Mouse (Mus musculus): ENCODE results near the gene Nrd1. TPM values are rescaled to one million over a fixed set of nuclear protein-coding genes. Genes with fewer than 3 reads are reported as not detected.
A peak's percentile ranks its signal among the peaks of the same experiment; 100 is the strongest.

Nrd1 gene
- polyA plus RNA-seq (2014; fragmentation: Nextera tagmentation; extraction: Ambion mirVana) = 57.0 and 71.8 TPM in 2 replicates

DNA sequence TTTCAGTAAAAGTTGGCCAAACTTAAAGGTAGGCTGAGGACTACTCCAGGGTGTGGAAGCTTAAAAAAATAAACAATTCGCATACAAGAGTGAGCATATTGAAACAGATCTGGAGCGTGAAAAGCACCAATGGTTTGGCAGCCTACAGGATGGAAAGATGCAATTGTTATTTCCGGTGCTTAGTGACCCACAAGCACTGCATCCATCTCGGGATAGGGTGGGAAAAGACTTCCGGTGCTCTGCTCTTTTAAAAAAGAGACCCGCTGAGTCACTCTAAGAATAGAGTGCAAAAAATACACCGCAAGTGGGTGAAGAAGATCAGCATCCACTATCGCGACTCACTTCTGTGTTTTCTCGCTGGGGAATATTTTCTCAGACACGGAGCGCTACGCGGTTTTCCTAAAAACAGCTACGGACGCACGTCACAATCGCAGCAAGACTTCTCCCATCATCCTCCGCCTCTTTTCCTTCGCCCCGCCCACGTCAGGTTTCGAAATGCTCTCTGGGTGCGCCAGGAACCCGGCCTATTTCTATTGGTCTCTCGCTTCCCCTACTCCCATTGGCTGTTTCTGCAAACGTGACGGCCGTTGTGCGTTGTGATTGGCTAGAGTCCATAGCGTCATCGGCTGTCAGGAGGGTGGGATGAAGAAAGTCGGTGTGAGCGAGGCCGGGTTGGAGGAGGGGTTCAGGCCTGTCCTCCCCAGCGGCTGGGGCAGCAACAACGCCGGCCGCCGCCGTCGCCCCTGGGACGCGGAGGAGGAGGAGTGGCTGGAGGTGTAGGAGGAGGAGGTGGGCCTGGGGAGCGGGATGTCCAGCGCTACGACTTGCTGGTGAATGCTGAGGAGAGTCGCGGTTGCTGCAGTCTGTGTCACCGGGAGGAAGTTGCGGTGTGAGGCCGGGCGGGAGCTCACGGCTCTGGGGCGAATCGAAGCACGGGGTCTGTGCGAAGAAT lies at the start of gene Nrd1:
TSS of gene Nrd1 (plus strand) at position 657 of the 952 bp plus-strand sequence.
- DNase-seq (peak; percentile 99), ATAC-seq (ENCODE audit: low FRiP score, low TSS enrichment) (peak; percentile 100)
- Histone ChIP-seq H3K4me1 (ENCODE audit: control insufficient read depth, insufficient read depth, low read length) (peaks cover 26% of the 10 kb centered on the region), H3K4me3 (replicated peaks; ENCODE audit: low read depth, low read length) (peak within 1 kb of the TSS; percentile 90), H3K4me2 (ENCODE audit: low read length) (peak within 1 kb of the TSS; percentile 91), H3K36me3 (ENCODE audit: control insufficient read depth, insufficient read depth, low read length) (no peaks in the 10 kb centered on the region), H3K9ac (replicated peaks; ENCODE audit: low read length) (peak within 1 kb of the TSS; percentile 81), H3K9me3 (ENCODE audit: control insufficient read depth, low read length) (no peaks in the 10 kb centered on the region), H3K27ac (replicated peaks; ENCODE audit: low read depth, low read length) (peak within 1 kb of the TSS; percentile 88), H3K27me3 (ENCODE audit: control insufficient read depth, insufficient read depth, low read length) (no peaks in the 10 kb centered on the region)
- under 1% methylated on average over 58 of the region's 58 CpGs for WGBS

DNA sequence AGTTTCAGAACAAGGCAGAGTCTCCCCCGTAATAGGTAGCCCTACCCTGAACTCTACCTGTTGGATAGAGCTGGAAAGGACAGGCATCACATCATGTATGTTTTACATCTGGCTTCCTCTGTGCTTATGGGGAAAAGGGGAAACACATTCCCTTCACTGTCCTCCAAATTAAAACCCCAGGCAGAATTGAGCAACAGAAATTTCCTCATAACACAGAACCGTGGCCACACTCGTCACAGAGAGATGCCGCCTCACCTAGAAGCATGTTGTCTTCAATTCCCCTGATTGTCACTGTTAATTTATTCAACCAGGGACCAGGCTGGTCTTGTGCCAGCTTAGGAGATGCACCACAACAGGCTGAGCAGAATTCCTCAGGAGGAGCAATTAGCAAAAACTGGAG lies 48.8 kb upstream of the Nrd1 start:
- no peak overlapping the region for H3K4me3 ChIP-seq (replicated peaks; ENCODE audit: low read depth, low read length)
- no peak for ATAC-seq (ENCODE audit: low FRiP score, low TSS enrichment)
- WGBS = 85% methylated on average over 4 of the region's 4 CpGs
- H3K27me3 ChIP-seq (ENCODE audit: control insufficient read depth, insufficient read depth, low read length) = no peaks in the 10 kb centered on the region
- no peak overlapping the region for H3K4me2 ChIP-seq (ENCODE audit: low read length)
- H3K27ac ChIP-seq (replicated peaks; ENCODE audit: low read depth, low read length) = no peak overlapping the region
- H3K36me3 ChIP-seq (ENCODE audit: control insufficient read depth, insufficient read depth, low read length) = no peaks in the 10 kb centered on the region
- H3K9ac ChIP-seq (replicated peaks; ENCODE audit: low read length) = no peak overlapping the region
- no peaks in the 10 kb centered on the region for H3K4me1 ChIP-seq (ENCODE audit: control insufficient read depth, insufficient read depth, low read length)
- DNase-seq = no peak
- H3K9me3 ChIP-seq (ENCODE audit: control insufficient read depth, low read length) = no peaks in the 10 kb centered on the region

DNA sequence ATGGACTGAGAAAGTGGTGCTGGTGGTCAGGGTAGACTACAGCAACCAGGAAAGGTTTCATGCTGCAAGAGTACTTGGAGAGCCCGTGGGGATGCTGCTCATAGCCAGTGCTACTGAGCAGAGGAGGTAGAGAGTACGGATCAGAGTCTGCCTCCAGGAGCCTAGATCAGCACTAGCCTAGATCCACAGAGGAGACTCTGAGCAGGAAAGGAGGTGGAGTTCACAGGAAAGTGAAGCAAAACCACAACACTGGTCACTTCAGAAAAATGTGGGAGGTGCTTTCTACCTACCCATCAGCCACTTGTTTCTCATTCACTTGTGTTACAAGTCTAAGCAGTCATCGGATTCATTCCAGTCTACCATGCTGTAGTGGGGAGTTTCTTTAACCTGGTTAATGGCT lies 40.8 kb upstream of the Nrd1 start:
- Histone ChIP-seq H3K4me3 (replicated peaks; ENCODE audit: low read depth, low read length) (no peak overlapping the region), H3K27me3 (ENCODE audit: control insufficient read depth, insufficient read depth, low read length) (no peaks in the 10 kb centered on the region), H3K36me3 (ENCODE audit: control insufficient read depth, insufficient read depth, low read length) (no peaks in the 10 kb centered on the region), H3K27ac (replicated peaks; ENCODE audit: low read depth, low read length) (no peak overlapping the region), H3K9ac (replicated peaks; ENCODE audit: low read length) (no peak overlapping the region), H3K9me3 (ENCODE audit: control insufficient read depth, low read length) (no peaks in the 10 kb centered on the region), H3K4me2 (ENCODE audit: low read length) (no peak overlapping the region), H3K4me1 (ENCODE audit: control insufficient read depth, insufficient read depth, low read length) (no peaks in the 10 kb centered on the region)
- DNase-seq = no peak
- no peak for ATAC-seq (ENCODE audit: low FRiP score, low TSS enrichment)
- WGBS = 87% methylated on average over 3 of the region's 3 CpGs

DNA sequence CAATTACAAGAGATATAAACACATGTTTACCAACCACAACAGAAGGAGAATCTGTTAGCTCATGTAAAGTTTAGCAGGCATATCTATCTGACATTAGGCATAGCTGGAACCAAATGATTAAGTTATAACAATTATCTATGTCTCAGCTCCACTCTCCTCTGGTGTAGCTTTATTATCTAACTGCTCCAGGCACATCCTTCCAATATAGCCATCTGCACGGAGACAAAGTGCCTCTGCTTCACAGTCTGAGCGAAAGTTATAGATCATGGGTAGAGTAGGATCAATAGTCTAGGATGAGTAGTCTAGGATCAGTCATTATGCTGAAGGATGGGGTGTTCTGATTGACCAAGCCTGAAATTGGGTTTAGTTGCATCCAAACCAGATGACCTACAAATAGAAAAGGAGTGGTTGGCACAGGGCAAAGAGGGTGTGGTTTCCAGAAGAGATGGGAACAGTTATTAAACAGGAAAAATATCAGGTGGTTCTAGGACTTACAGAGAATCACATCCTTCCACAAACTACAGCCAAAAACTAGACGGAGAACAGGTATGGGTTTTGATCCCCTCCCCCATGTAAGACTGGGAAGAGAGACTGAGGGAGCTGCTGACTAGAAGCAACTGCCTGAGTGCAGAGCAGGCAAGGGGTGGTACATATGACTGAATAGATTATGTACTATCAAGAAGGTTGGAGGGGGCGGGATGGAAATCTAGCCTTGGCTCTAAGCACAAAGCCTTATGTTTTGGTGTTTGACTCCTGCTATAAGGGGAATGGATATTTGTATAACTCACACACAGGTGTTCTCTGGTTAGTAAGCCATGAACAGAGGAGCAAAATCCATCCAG lies 39.6 kb upstream of the Nrd1 start:
- 88% methylated on average over 4 of the region's 4 CpGs for WGBS
- H3K9me3 ChIP-seq (ENCODE audit: control insufficient read depth, low read length) = no peaks in the 10 kb centered on the region

DNA sequence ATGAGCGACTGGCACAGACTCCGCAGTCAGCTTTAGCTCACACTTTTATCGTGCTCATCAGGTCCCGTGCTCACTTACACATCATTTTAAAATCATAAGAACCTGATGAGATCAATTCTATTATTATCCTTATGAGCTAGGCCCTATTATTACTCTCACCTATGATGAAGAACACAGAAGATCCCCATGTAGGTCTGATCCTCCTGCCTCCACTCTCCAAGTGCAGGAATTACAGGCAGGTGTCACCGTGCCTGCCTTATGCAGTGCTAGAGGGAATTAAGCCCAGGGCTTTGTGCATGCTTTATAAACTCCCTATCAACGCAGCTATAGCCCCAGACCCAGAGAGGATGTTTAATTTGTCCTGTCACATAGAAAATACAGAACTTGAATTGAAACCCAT lies 37.4 kb upstream of the Nrd1 start:
- Histone ChIP-seq H3K27ac (replicated peaks; ENCODE audit: low read depth, low read length) (no peak overlapping the region), H3K27me3 (ENCODE audit: control insufficient read depth, insufficient read depth, low read length) (no peaks in the 10 kb centered on the region), H3K9me3 (ENCODE audit: control insufficient read depth, low read length) (no peaks in the 10 kb centered on the region), H3K9ac (replicated peaks; ENCODE audit: low read length) (no peak overlapping the region), H3K4me1 (ENCODE audit: control insufficient read depth, insufficient read depth, low read length) (no peaks in the 10 kb centered on the region), H3K4me3 (replicated peaks; ENCODE audit: low read depth, low read length) (no peak overlapping the region), H3K36me3 (ENCODE audit: control insufficient read depth, insufficient read depth, low read length) (no peaks in the 10 kb centered on the region), H3K4me2 (ENCODE audit: low read length) (no peak overlapping the region)
- DNase-seq = no peak
- WGBS = 82% methylated on average over 6 of the region's 6 CpGs
- no peak for ATAC-seq (ENCODE audit: low FRiP score, low TSS enrichment)

More for the DNA sequence above, 39.6 kb upstream of the Nrd1 start:
- Histone ChIP-seq H3K27ac (replicated peaks; ENCODE audit: low read depth, low read length) (no peak overlapping the region), H3K9ac (replicated peaks; ENCODE audit: low read length) (no peak overlapping the region), H3K4me2 (ENCODE audit: low read length) (no peak overlapping the region), H3K4me3 (replicated peaks; ENCODE audit: low read depth, low read length) (no peak overlapping the region), H3K27me3 (ENCODE audit: control insufficient read depth, insufficient read depth, low read length) (no peaks in the 10 kb centered on the region), H3K4me1 (ENCODE audit: control insufficient read depth, insufficient read depth, low read length) (no peaks in the 10 kb centered on the region), H3K36me3 (ENCODE audit: control insufficient read depth, insufficient read depth, low read length) (no peaks in the 10 kb centered on the region)
- DNase-seq (no peak), ATAC-seq (ENCODE audit: low FRiP score, low TSS enrichment) (no peak)

DNA sequence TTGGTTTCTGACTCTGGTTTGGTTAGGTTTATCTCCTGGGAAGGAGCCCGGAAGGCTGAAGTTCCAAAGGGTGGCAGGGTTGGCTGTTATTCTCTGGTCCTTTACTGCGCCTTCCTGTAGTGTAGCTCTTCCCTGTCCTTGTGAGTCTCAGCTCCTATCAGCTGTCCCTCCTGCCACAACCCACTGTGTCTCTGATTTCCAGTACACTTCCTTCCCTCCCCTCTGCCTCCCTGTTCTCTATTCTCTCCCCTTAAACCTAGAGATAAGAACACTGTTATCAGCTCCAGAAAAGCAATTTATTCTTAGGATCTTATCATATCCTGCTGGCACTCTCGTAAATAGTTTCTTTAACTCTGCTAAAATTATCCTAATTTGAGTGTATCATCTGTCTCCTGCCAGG lies 30.9 kb upstream of the Nrd1 start:
- ATAC-seq (ENCODE audit: low FRiP score, low TSS enrichment) = no peak
- H3K4me3 ChIP-seq (replicated peaks; ENCODE audit: low read depth, low read length) = no peak overlapping the region
- 80% methylated on average over 3 of the region's 3 CpGs for WGBS
- no peak overlapping the region for H3K9ac ChIP-seq (replicated peaks; ENCODE audit: low read length)
- no peaks in the 10 kb centered on the region for H3K4me1 ChIP-seq (ENCODE audit: control insufficient read depth, insufficient read depth, low read length)
- H3K27me3 ChIP-seq (ENCODE audit: control insufficient read depth, insufficient read depth, low read length) = no peaks in the 10 kb centered on the region
- no peak overlapping the region for H3K4me2 ChIP-seq (ENCODE audit: low read length)
- H3K36me3 ChIP-seq (ENCODE audit: control insufficient read depth, insufficient read depth, low read length) = no peaks in the 10 kb centered on the region
- no peak for DNase-seq
- no peak overlapping the region for H3K27ac ChIP-seq (replicated peaks; ENCODE audit: low read depth, low read length)
- no peaks in the 10 kb centered on the region for H3K9me3 ChIP-seq (ENCODE audit: control insufficient read depth, low read length)

DNA sequence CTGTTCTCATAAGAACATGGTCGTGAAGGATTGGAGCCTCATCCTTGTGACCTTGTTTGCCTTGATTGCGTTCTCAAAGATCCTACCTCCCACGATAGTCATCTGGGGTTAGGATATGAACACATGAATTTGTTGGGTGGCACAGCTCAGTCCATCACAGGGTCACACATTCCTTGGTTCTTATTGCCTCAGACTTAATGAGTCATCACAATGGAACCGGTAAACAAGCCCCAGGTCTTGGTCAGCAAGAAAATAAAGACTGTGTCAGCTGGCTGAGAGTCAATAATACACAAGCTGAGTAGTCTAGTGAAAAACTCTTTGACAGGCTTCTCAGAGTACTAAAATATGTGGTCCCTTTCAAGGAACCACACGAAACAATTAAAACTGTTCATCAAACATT lies 29.4 kb upstream of the Nrd1 start:
- no peak for ATAC-seq (ENCODE audit: low FRiP score, low TSS enrichment)
- Histone ChIP-seq H3K27ac (replicated peaks; ENCODE audit: low read depth, low read length) (no peak overlapping the region), H3K36me3 (ENCODE audit: control insufficient read depth, insufficient read depth, low read length) (no peaks in the 10 kb centered on the region), H3K27me3 (ENCODE audit: control insufficient read depth, insufficient read depth, low read length) (no peaks in the 10 kb centered on the region), H3K9ac (replicated peaks; ENCODE audit: low read length) (no peak overlapping the region), H3K4me2 (ENCODE audit: low read length) (no peak overlapping the region), H3K4me3 (replicated peaks; ENCODE audit: low read depth, low read length) (no peak overlapping the region), H3K9me3 (ENCODE audit: control insufficient read depth, low read length) (no peaks in the 10 kb centered on the region), H3K4me1 (ENCODE audit: control insufficient read depth, insufficient read depth, low read length) (no peaks in the 10 kb centered on the region)
- no peak for DNase-seq
- WGBS = 92% methylated on average over 5 of the region's 5 CpGs

DNA sequence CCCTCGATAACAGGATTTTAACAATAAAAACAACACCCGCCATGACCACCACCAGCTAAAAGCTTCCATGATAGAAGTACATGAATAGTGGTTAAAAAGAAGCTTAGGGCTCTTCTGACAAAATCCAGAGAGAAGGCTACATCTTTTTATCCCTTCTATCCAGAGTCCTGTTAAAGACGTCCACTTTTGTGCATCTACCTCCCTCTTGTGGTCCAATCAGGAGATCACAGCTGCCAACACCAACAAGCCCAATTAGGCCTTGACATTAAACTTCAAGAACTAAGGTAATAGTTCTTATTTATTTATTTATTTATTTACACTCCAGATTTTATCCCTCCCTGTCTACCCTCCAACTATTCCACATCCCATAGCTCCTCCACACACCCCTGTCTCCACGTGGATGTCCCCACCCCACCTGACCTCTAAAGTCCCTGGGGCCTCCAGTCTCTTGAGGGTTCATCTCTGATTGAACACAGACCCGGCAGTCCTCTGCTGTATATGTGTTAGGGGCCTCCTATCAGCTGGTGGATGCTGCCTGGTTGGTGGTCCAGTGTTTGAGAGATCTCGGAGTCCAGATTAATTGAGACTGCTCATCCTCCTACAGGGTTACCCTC lies 23.9 kb upstream of the Nrd1 start:
- no peak overlapping the region for H3K27ac ChIP-seq (replicated peaks; ENCODE audit: low read depth, low read length)
- H3K27me3 ChIP-seq (ENCODE audit: control insufficient read depth, insufficient read depth, low read length) = no peaks in the 10 kb centered on the region
- H3K4me1 ChIP-seq (ENCODE audit: control insufficient read depth, insufficient read depth, low read length) = no peaks in the 10 kb centered on the region
- H3K36me3 ChIP-seq (ENCODE audit: control insufficient read depth, insufficient read depth, low read length) = no peaks in the 10 kb centered on the region
- H3K4me2 ChIP-seq (ENCODE audit: low read length) = no peak overlapping the region
- WGBS = 51% methylated on average over 6 of the region's 6 CpGs
- H3K9ac ChIP-seq (replicated peaks; ENCODE audit: low read length) = no peak overlapping the region
- ATAC-seq (ENCODE audit: low FRiP score, low TSS enrichment) (no peak), DNase-seq (peak; percentile 86)
- H3K9me3 ChIP-seq (ENCODE audit: control insufficient read depth, low read length) = no peaks in the 10 kb centered on the region
- H3K4me3 ChIP-seq (replicated peaks; ENCODE audit: low read depth, low read length) = no peak overlapping the region
